ENCODE assay signal across 7 mouse cellular contexts in the genomic region with DNA sequence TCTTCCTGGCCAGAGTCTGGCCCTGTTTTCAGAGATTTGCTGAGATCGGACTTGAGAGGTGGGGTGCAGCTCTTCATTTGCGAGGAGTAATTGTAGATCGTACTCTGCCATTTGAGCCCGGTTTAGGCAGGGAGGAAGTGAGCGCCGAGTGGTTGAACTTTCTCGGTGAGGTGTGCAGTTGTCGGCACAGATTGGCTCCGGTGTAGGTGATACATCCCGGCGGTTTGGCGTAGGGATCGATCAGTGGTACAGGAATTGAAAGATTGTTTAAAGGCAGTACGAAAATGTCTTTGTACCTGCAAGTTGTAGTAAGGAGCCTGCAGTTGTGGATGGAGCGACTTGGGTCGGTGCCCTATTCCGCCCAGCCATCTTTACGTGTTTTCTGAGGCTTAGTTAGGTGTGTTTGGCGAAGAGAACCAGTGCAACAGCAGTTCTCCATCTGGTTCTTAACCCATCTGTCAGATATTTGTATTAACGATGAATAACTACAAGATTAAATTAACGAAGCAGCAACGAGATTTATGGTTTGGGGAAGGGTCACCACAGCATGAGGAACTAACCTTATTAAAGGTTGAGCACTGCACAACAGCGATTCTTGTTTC. TPM values are rescaled to one million over a fixed set of nuclear protein-coding genes. Genes with fewer than 3 reads are reported as not detected.
DNase-seq lines count a peak whose midpoint lies in the region; ATAC-seq and TF ChIP-seq lines count a peak whose summit lies in the region.

No protein-coding gene starts in this region.

- peak; percentile 2; the same call in 1 of the 2 replicates for ATAC-seq in lung, postnatal 0 days
- ATAC-seq in forebrain, embryonic 15.5 days (replicated peaks) = no peak; the same call in 1 of the 2 replicates
- peak; percentile 14 for ATAC-seq in liver, embryonic 16.5 days (ENCODE audit: low read depth)
- ATAC-seq in stomach, postnatal 0 days (ENCODE audit: low FRiP score, low TSS enrichment) = peak; percentile 55

- TF ChIP-seq EP300 in lung, postnatal 0 days (IDR thresholded peaks at IDR 0.05) = no peak
- TF ChIP-seq EP300 in stomach, postnatal 0 days (optimal IDR thresholded peaks at IDR 0.05) = no peak

- no peak for DNase-seq in lung, postnatal 0 days (ENCODE audit: low spot score)
- DNase-seq in lung, postnatal 10 days = no peak
- DNase-seq in stomach, postnatal 0 days (ENCODE audit: low spot score) = no peak
- no peak for DNase-seq in gastrocnemius, postnatal 10 days

- peak overlapping the region; percentile 97 for H3K4me3 ChIP-seq in lung, postnatal 0 days (ENCODE audit: low read depth, low read length)
- H3K4me3 ChIP-seq in bone marrow macrophage, adult 2 months (ENCODE audit: insufficient read depth, low read length) = peak overlapping the region; percentile 81
- H3K4me3 ChIP-seq in forebrain, embryonic 15.5 days = peak overlapping the region; percentile 98
- peak overlapping the region; percentile 98 for H3K4me3 ChIP-seq in liver, embryonic 16.5 days (ENCODE audit: low read depth, low read length)
- H3K4me3 ChIP-seq in stomach, postnatal 0 days (ENCODE audit: low read depth, low read length) = peak overlapping the region; percentile 99

- H3K9ac ChIP-seq in lung, postnatal 0 days (replicated peaks; ENCODE audit: low read depth) = peak overlapping the region; percentile 96
- peak overlapping the region; percentile 98 for H3K9ac ChIP-seq in forebrain, embryonic 15.5 days (replicated peaks)
- H3K9ac ChIP-seq in liver, embryonic 16.5 days (ENCODE audit: low read depth, low read length) = peak overlapping the region; percentile 89
- H3K9ac ChIP-seq in stomach, postnatal 0 days (ENCODE audit: low read length) = peak overlapping the region; percentile 99

- TF ChIP-seq CTCF in lung, postnatal 0 days (IDR thresholded peaks at IDR 0.05) = no peak
- no peak for TF ChIP-seq CTCF in bone marrow macrophage, adult 2 months (IDR thresholded peaks at IDR 0.05; ENCODE audit: low read depth, low read length)
- TF ChIP-seq CTCF in stomach, postnatal 0 days (IDR thresholded peaks at IDR 0.05; ENCODE audit: low read depth) = no peak

- no peaks in the 10 kb centered on the region for H3K27me3 ChIP-seq in lung, postnatal 0 days (replicated peaks; ENCODE audit: insufficient read depth, low read length)
- no peaks in the 10 kb centered on the region for H3K27me3 ChIP-seq in forebrain, embryonic 15.5 days
- no peaks in the 10 kb centered on the region; the same call in 1 of the 2 replicates for H3K27me3 ChIP-seq in liver, embryonic 16.5 days (ENCODE audit: control insufficient read depth, insufficient read depth, low read depth, low read length)
- no peaks in the 10 kb centered on the region for H3K27me3 ChIP-seq in stomach, postnatal 0 days (ENCODE audit: control insufficient read depth, insufficient read depth, low read length)

- H3K4me1 ChIP-seq in lung, postnatal 0 days (ENCODE audit: insufficient read depth, low read depth, low read length) = no peaks in the 10 kb centered on the region; the same call in 1 of the 2 replicates
- H3K4me1 ChIP-seq in bone marrow macrophage, adult 2 months (ENCODE audit: control insufficient read depth, insufficient read depth, low read length) = peaks cover 10% of the 10 kb centered on the region
- peaks cover 18% of the 10 kb centered on the region for H3K4me1 ChIP-seq in forebrain, embryonic 15.5 days
- peaks cover 3% of the 10 kb centered on the region for H3K4me1 ChIP-seq in liver, embryonic 16.5 days (ENCODE audit: control insufficient read depth, low read depth, low read length)
- H3K4me1 ChIP-seq in stomach, postnatal 0 days (replicated peaks; ENCODE audit: control insufficient read depth, insufficient read depth) = no peaks in the 10 kb centered on the region

- WGBS in lung, postnatal 0 days = 1% methylated on average over 23 of the region's 23 CpGs
- WGBS in forebrain, embryonic 15.5 days = under 1% methylated on average over 23 of the region's 23 CpGs
- WGBS in liver, embryonic 16.5 days (ENCODE audit: insufficient replicate concordance) = 0% methylated on average over 23 of the region's 23 CpGs
- under 1% methylated on average over 23 of the region's 23 CpGs for WGBS in stomach, postnatal 0 days

- no peak for TF ChIP-seq POLR2A in bone marrow macrophage, adult 2 months (IDR thresholded peaks at IDR 0.05; ENCODE audit: borderline replicate concordance, low read depth, low read length)

- no peaks in the 10 kb centered on the region for H3K9me3 ChIP-seq in lung, postnatal 0 days (ENCODE audit: low read length)
- H3K9me3 ChIP-seq in forebrain, embryonic 15.5 days = no peaks in the 10 kb centered on the region
- H3K9me3 ChIP-seq in liver, embryonic 16.5 days (replicated peaks; ENCODE audit: control insufficient read depth, low read length) = no peaks in the 10 kb centered on the region
- no peaks in the 10 kb centered on the region for H3K9me3 ChIP-seq in stomach, postnatal 0 days (ENCODE audit: control insufficient read depth, low read length)

- H3K36me3 ChIP-seq in lung, postnatal 0 days (ENCODE audit: insufficient read depth, low read length) = peaks cover 13% of the 10 kb centered on the region; the same call in 1 of the 2 replicates
- H3K36me3 ChIP-seq in forebrain, embryonic 15.5 days = peaks cover 36% of the 10 kb centered on the region
- H3K36me3 ChIP-seq in liver, embryonic 16.5 days (ENCODE audit: control insufficient read depth, insufficient read depth) = peaks cover 37% of the 10 kb centered on the region
- peaks cover 5% of the 10 kb centered on the region for H3K36me3 ChIP-seq in stomach, postnatal 0 days (ENCODE audit: control insufficient read depth, insufficient read depth, low read length)

- peak overlapping the region; percentile 82 for H3K27ac ChIP-seq in lung, postnatal 0 days (ENCODE audit: low read length)
- H3K27ac ChIP-seq in bone marrow macrophage, adult 2 months (ENCODE audit: insufficient read depth, low read depth, low read length) = peak overlapping the region; percentile 82
- H3K27ac ChIP-seq in forebrain, embryonic 15.5 days (replicated peaks) = peak overlapping the region; percentile 92
- peak overlapping the region; percentile 71 for H3K27ac ChIP-seq in liver, embryonic 16.5 days (ENCODE audit: low read length)
- peak overlapping the region; percentile 91 for H3K27ac ChIP-seq in stomach, postnatal 0 days (replicated peaks)

- peak overlapping the region; percentile 66 for H3K4me2 ChIP-seq in lung, postnatal 0 days (replicated peaks; ENCODE audit: low read depth, low read length)
- H3K4me2 ChIP-seq in forebrain, embryonic 15.5 days (replicated peaks) = peak overlapping the region; percentile 61
- H3K4me2 ChIP-seq in liver, embryonic 16.5 days (ENCODE audit: low read depth, low read length) = peak overlapping the region; percentile 67
- peak overlapping the region; percentile 61 for H3K4me2 ChIP-seq in stomach, postnatal 0 days (replicated peaks; ENCODE audit: low read depth)

RNA-seq across cellular contexts. Expression of gene Rpl5, which starts 0.8 kb away (rescaled TPM):
- 27.9 and 29.6 TPM in 2 replicates for polyA plus RNA-seq in lung, postnatal 0 days (2015; fragmentation: Nextera tagmentation; extraction: Ambion mirVana)
- polyA plus RNA-seq in bone marrow macrophage, adult 2 months (2012; ENCODE audit: insufficient read depth, insufficient read length, missing spikeins) = 54.3 and 57.8 TPM in 2 replicates
- polyA plus RNA-seq in forebrain, embryonic 15.5 days (2015; fragmentation: Nextera tagmentation; extraction: Ambion mirVana) = 69.9 and 71.3 TPM in 2 replicates
- 20.5 and 23.9 TPM in 2 replicates for polyA plus RNA-seq in liver, embryonic 16.5 days (2015; fragmentation: Nextera tagmentation; extraction: Ambion mirVana)
- polyA plus RNA-seq in stomach, postnatal 0 days (2015; fragmentation: Nextera tagmentation; extraction: Ambion mirVana) = 35.7 and 36.1 TPM in 2 replicates
- 10 to 100 TPM; 60.8 to 65.1 TPM for total RNA-seq in gastrocnemius, postnatal 10 days (2021)

RNA-seq across cellular contexts. Expression of gene Evi5, which starts 26.2 kb away (rescaled TPM):
- polyA plus RNA-seq in lung, postnatal 0 days (2015; fragmentation: Nextera tagmentation; extraction: Ambion mirVana) = 74.0 and 78.2 TPM in 2 replicates
- 30.7 and 34.6 TPM in 2 replicates for polyA plus RNA-seq in bone marrow macrophage, adult 2 months (2012; ENCODE audit: insufficient read depth, insufficient read length, missing spikeins)
- polyA plus RNA-seq in forebrain, embryonic 15.5 days (2015; fragmentation: Nextera tagmentation; extraction: Ambion mirVana) = 54.6 and 57.2 TPM in 2 replicates
- 57.8 and 59.8 TPM in 2 replicates for polyA plus RNA-seq in liver, embryonic 16.5 days (2015; fragmentation: Nextera tagmentation; extraction: Ambion mirVana)
- 39.5 and 39.7 TPM in 2 replicates for polyA plus RNA-seq in stomach, postnatal 0 days (2015; fragmentation: Nextera tagmentation; extraction: Ambion mirVana)
- 10 to 100 TPM; 17.6 to 26.5 TPM for total RNA-seq in gastrocnemius, postnatal 10 days (2021)
